Mouse (Mus musculus) limb, embryonic 11.5 days (tissue): ENCODE data around the gene Enox1. TPM values are rescaled to one million over a fixed set of nuclear protein-coding genes. Genes with fewer than 3 reads are reported as not detected.

Experiments used
- ATAC-seq: fragments of 200-750 bp; cut with Nextera tagmentation; 2 replicates; pipeline ENCODE4 v1.8.0; 2017; ENCODE audit warnings: low read depth; ENCODE audit not compliant: insufficient number of reproducible peaks, low FRiP score, low TSS enrichment
- DNase-seq: peaks from one replicate; pipeline ENCODE4 v3.0.0-alpha.2; 2015; ENCODE audit warnings: low spot score
- H3K27ac ChIP-seq: fragments of 300-500 bp; sonication (generic); replicated peaks from 2 replicates; pipeline ENCODE4 v1.5.1; 2014; ENCODE audit warnings: low read depth, mild to moderate bottlenecking, low read length
- H3K27me3 ChIP-seq: fragments of 300-500 bp; sonication (generic); 2 replicates; pipeline ENCODE4 v1.6.1; 2014; ENCODE audit warnings: mild to moderate bottlenecking, low read length, mixed read lengths; ENCODE audit not compliant: control insufficient read depth, insufficient read depth
- H3K36me3 ChIP-seq: fragments of 300-500 bp; sonication (generic); 2 replicates; pipeline ENCODE4 v1.6.1; 2014; ENCODE audit warnings: mild to moderate bottlenecking, low read length, moderate library complexity, mixed read lengths; ENCODE audit not compliant: control insufficient read depth, insufficient read depth
- H3K4me1 ChIP-seq: fragments of 300-500 bp; sonication (generic); 2 replicates; pipeline ENCODE4 v1.6.1; 2014; ENCODE audit warnings: low read length, mixed read lengths; ENCODE audit not compliant: control insufficient read depth, insufficient read depth
- H3K4me2 ChIP-seq: fragments of 300-500 bp; sonication (generic); 2 replicates; pipeline ENCODE4 v1.6.1; 2014; ENCODE audit warnings: low read depth, mild to moderate bottlenecking, moderate library complexity; ENCODE audit not compliant: severe bottlenecking
- H3K4me3 ChIP-seq: fragments of 300-500 bp; sonication (generic); 2 replicates; pipeline ENCODE4 v1.5.1; 2014; ENCODE audit warnings: low read depth, low read length
- H3K9ac ChIP-seq: fragments of 300-500 bp; sonication (generic); 2 replicates; pipeline ENCODE4 v1.6.1; 2014; ENCODE audit warnings: mild to moderate bottlenecking, low read length
- H3K9me3 ChIP-seq: fragments of 300-500 bp; sonication (generic); 2 replicates; pipeline ENCODE4 v1.6.1; 2016; ENCODE audit warnings: low read length; ENCODE audit not compliant: control insufficient read depth
- WGBS: fragments of 180-500 bp; shearing (Covaris S2); extraction: QIAGEN DNeasy Blood & Tissue Kit; methylation state at CpG from one replicate; pipeline ENCODE4 v1.1.7; 2014; 5-methylcytosine and 5-hydroxymethylcytosine counted together
- polyA plus RNA-seq: library from polyadenylated mRNA; unstranded; fragments of >200 nt; fragmentation: Nextera tagmentation; extraction: Ambion mirVana; gene quantifications from 2 replicates; pipeline ENCODE4 v1.2.1, GENCODE M21; 2014

Enox1 gene
- polyA plus RNA-seq, 1 experiment from 2014 or later: 5.6 TPM

- no peak for ATAC-seq
- no peaks in the 10 kb centered on the region for H3K27me3 ChIP-seq
- WGBS: 82% methylated on average over 7 of the region's 7 CpGs
- H3K4me1 ChIP-seq: no peaks in the 10 kb centered on the region
- no peak for DNase-seq
- H3K4me2 ChIP-seq: no peak overlapping the region
- no peak overlapping the region for H3K27ac ChIP-seq
- H3K36me3 ChIP-seq: no peaks in the 10 kb centered on the region
- H3K9ac ChIP-seq: no peak overlapping the region
- no peaks in the 10 kb centered on the region for H3K9me3 ChIP-seq
- H3K4me3 ChIP-seq: no peak overlapping the region
These were observed 23.7 kb downstream of the Enox1 start for GRCm38 (mm10) chr14:77180241-77180640.

- no peaks in the 10 kb centered on the region for H3K27me3 ChIP-seq
- no peak overlapping the region for H3K4me3 ChIP-seq
- no peak overlapping the region for H3K4me2 ChIP-seq
- ATAC-seq: no peak
- no peak overlapping the region for H3K9ac ChIP-seq
- 71% methylated on average over 13 of the region's 13 CpGs for WGBS
- H3K9me3 ChIP-seq: no peaks in the 10 kb centered on the region
- no peak for DNase-seq
- H3K4me1 ChIP-seq: no peaks in the 10 kb centered on the region
- H3K27ac ChIP-seq: no peak overlapping the region
- H3K36me3 ChIP-seq: no peaks in the 10 kb centered on the region
These were observed 24.3 kb downstream of the Enox1 start for GRCm38 (mm10) chr14:77180753-77181374.

- Histone ChIP-seq H3K9ac (no peak overlapping the region), H3K36me3 (no peaks in the 10 kb centered on the region), H3K27ac (no peak overlapping the region), H3K4me2 (no peak overlapping the region), H3K9me3 (no peaks in the 10 kb centered on the region), H3K4me1 (no peaks in the 10 kb centered on the region), H3K4me3 (no peak overlapping the region), H3K27me3 (no peaks in the 10 kb centered on the region)
- ATAC-seq (no peak), DNase-seq (no peak)
- 86% methylated on average over 5 of the region's 5 CpGs for WGBS
These were observed 26.9 kb downstream of the Enox1 start for GRCm38 (mm10) chr14:77183491-77183890.

GRCm38 (mm10) chr14:77190158-77190557 lies 33.6 kb downstream of the Enox1 start:
- Histone ChIP-seq H3K4me3 (no peak overlapping the region), H3K27ac (no peak overlapping the region), H3K4me2 (no peak overlapping the region), H3K9me3 (no peaks in the 10 kb centered on the region), H3K36me3 (no peaks in the 10 kb centered on the region), H3K27me3 (no peaks in the 10 kb centered on the region), H3K9ac (no peak overlapping the region), H3K4me1 (no peaks in the 10 kb centered on the region)
- ATAC-seq (no peak), DNase-seq (no peak)
- 80% methylated on average over 2 of the region's 2 CpGs for WGBS

GRCm38 (mm10) chr14:77195314-77196020 lies 38.9 kb downstream of the Enox1 start:
- 55% methylated on average over 18 of the region's 18 CpGs for WGBS
- Histone ChIP-seq H3K4me1 (no peaks in the 10 kb centered on the region), H3K27ac (no peak overlapping the region)

GRCm38 (mm10) chr14:77196246-77196645 lies 39.7 kb downstream of the Enox1 start:
- Histone ChIP-seq H3K4me3 (no peak overlapping the region), H3K9me3 (no peaks in the 10 kb centered on the region), H3K4me2 (no peak overlapping the region), H3K27ac (no peak overlapping the region), H3K4me1 (no peaks in the 10 kb centered on the region), H3K36me3 (no peaks in the 10 kb centered on the region), H3K9ac (no peak overlapping the region), H3K27me3 (no peaks in the 10 kb centered on the region)
- no peak for DNase-seq
- 75% methylated on average over 3 of the region's 3 CpGs for WGBS
- no peak for ATAC-seq

More at GRCm38 (mm10) chr14:77195314-77196020, 38.9 kb downstream of the Enox1 start:
- no peak overlapping the region for H3K9ac ChIP-seq
- no peaks in the 10 kb centered on the region for H3K9me3 ChIP-seq
- no peak overlapping the region for H3K4me2 ChIP-seq
- H3K36me3 ChIP-seq: no peaks in the 10 kb centered on the region
- no peak overlapping the region for H3K4me3 ChIP-seq
- ATAC-seq (no peak), DNase-seq (peak; percentile 70)
- no peaks in the 10 kb centered on the region for H3K27me3 ChIP-seq

GRCm38 (mm10) chr14:77197414-77197915 lies 40.9 kb downstream of the Enox1 start:
- no peak for ATAC-seq
- Histone ChIP-seq H3K4me1 (no peaks in the 10 kb centered on the region), H3K9ac (no peak overlapping the region), H3K27me3 (no peaks in the 10 kb centered on the region), H3K9me3 (no peaks in the 10 kb centered on the region), H3K4me3 (no peak overlapping the region), H3K27ac (no peak overlapping the region), H3K4me2 (no peak overlapping the region), H3K36me3 (no peaks in the 10 kb centered on the region)
- DNase-seq: no peak
- 71% methylated on average over 2 of the region's 2 CpGs for WGBS

GRCm38 (mm10) chr14:77210889-77211288 lies 54.3 kb downstream of the Enox1 start:
- H3K4me2 ChIP-seq: no peak overlapping the region
- no peaks in the 10 kb centered on the region for H3K27me3 ChIP-seq
- no peaks in the 10 kb centered on the region for H3K36me3 ChIP-seq
- no peaks in the 10 kb centered on the region for H3K9me3 ChIP-seq
- H3K9ac ChIP-seq: no peak overlapping the region
- WGBS: 93% methylated on average over 8 of the region's 8 CpGs
- no peak overlapping the region for H3K4me3 ChIP-seq
- no peak overlapping the region for H3K27ac ChIP-seq
- H3K4me1 ChIP-seq: no peaks in the 10 kb centered on the region
- DNase-seq (no peak), ATAC-seq (no peak)
